Mouse (Mus musculus) retina, postnatal 1 day (tissue): ENCODE results near the gene Phka1.
"Not testable (repeated sequence)": the region's sequence is repeated elsewhere in the genome, so short reads cannot be mapped to it uniquely, and the experiment has no call there.

Experiments
- DNase-seq: peaks from one replicate; pipeline ENCODE4 v3.0.0-alpha.2; 2012

Phka1 gene

DNA sequence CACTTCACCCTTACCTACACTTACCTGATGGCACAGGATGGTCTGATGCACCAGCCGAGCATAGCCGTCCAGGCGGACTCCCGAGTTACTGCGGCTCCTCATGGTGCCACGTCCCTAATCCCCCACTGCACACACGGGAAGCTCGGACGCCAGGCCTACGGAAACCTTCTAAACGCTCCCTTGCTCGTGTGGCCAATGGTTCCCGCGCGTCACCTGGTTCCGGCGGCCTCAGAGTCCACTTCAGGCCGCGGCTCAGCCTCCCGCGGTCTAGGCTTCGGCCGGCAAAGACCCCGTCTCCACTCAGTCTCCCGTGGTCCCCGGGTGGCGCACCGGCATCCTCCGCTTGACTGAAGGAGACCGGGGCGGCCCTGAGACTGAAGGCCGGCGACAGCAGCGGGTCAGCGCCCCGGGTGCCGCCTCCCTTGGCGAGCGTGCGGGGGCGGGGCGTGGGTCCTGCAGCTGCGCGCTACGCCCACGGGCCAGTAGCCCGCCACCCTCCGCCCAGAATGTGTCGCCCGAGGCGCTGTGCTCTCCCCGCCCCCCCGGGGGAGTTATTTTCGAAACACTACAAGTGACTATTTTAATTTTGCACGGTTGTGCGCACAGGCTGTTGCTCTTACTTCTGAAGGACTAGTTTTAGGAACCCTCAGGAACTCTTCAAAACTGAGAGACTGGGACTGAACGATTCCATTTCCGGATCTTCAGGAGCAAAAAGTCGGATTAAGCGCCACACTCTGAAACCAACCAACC, at the start of gene Phka1:
Gene Phka1 (minus strand): TSS at position 424 of the 750 bp plus-strand sequence.
- DNase-seq = peak; percentile 79

DNA sequence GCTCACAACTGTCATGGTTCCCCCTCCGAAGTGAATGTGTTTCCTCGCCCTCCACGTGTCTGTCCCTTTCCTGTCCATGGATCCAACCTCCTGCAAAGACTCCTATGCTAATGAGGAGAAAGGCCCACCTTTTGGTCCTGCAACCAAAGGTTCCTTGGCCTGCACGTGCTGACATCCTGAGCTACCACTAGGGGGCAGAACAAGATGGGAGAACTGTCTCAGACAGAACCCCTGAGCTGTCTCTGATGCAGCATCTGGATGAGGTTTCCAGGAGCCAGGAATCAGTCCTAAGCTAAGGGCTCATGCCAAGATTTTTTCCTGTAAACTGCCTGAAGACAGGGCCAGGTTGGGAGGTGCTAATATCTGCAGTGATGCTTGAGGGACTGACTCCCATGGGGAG, 45.2 kb upstream of the Phka1 start:
- peak; percentile 32 for DNase-seq

DNA sequence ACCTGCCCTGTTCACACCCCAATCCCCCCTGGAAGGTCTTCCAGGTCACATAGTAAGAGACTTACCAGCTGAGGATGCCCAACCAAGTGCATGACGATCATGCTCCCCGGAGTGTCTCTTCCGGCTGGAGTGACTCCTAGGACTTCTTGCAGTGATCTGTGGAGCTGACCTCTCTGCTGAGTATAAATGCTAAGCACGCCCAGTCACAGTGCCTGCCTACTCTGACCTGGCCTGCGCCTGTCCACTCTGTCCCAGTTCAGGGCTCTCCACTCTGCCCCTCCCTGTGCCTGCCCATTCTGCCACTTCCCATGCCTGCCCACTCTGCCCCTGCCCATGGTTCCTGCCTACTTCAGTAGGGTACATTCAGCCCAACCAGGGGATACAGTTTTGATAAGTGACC, 42.8 kb upstream of the Phka1 start, which contains the start of gene Gm3880:
Gene Gm3880 (minus strand): TSS at position 101 of the 400 bp plus-strand sequence.
- DNase-seq = not testable (repeated sequence)

DNA sequence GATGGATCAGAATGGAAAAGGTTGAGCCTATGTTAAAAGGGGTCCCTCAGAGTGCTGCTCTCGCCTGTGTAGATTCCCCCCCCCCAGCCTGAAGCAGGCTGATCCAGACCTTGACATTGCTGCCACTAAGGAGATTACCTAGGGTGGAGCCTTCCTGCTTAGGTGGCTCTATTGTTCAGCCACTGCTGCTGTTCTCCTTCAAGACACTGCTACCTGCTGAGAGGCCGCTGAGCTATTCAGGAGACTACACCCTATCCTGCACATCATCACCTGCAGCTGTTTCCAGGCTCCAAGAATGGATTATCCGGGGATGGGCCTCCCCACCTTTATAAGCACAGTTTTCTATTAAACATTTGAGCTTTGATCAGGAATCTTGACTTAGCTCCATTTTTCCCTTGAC, 40.7 kb upstream of the Phka1 start:
- not testable (repeated sequence) for DNase-seq

DNA sequence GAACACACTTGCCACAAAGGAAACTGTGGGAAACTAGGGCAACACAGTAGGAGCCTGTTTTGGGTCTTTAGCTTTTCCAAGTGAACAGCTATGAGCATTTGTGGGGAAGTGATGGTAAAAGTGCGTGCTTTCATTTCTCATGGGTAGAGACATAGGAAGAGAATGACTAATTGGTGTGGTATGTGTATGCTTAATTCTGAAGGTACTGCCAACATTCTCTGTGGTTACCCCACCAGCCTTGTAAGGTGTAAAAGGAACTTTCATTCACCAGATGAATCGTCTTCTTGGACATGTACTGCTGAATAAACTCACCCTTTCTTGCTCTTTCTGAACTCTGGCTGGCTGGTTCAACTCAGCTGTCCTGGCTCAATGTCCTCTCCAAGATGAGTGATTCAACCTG, 22.6 kb upstream of the Phka1 start:
- no peak for DNase-seq

DNA sequence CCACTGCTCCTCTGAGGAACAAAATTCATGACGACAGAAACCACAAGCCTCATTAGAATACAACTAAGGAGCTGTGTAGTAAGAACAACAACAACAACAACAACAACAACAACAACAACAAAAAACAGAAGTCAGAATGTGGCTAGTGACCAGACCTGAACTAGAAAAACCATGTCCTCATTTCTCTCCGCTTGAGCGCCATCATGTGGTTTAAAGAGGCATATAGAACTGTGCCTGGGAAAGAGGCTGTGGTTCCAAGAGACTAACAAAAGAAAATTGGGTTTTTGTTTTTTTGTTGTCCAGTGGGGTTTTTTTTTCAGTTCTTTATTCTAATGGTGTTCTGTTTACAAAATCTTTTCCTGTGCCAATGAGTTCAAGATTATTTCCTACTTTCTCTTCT, 16.7 kb upstream of the Phka1 start:
- peak; percentile 22 for DNase-seq

DNA sequence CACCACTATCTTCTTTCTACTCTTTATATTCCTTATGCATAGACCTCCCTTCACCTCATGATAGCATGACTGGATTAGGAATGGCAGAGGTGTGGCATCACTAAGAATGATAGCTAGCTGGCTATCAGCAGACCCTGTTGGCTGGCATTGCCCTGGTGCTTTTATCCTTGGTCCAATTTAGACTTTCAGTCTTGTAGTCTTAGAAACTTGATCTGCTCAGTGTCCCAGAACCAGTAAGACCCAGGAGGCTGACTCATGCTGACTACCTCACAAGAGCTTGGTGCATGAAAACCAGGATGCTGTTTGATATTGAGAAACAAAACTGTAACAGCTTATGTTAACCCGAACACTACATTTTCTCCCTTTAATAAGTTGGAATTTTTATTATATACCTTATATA, 1.6 kb upstream of the Phka1 start:
- DNase-seq = no peak

DNA sequence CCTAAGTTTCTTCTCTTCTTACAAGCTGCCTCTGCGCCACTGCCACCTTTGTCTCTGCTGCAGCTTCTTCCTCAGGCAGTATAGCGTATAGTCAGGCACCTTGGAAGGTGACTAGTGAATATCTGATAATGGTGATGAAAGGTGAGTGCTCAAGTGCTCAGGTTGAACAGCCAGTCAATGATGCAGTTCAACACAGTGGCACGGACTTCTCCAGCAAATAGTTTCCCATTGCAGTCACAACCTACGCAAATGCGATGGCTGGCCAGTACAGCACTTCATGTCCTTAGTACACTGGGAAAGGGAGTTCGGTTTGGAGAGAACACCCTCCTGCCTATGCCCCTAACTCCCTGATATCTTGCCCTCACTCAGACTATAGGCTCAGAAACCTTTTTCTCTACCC, 1.1 kb upstream of the Phka1 start:
- no peak for DNase-seq

DNA sequence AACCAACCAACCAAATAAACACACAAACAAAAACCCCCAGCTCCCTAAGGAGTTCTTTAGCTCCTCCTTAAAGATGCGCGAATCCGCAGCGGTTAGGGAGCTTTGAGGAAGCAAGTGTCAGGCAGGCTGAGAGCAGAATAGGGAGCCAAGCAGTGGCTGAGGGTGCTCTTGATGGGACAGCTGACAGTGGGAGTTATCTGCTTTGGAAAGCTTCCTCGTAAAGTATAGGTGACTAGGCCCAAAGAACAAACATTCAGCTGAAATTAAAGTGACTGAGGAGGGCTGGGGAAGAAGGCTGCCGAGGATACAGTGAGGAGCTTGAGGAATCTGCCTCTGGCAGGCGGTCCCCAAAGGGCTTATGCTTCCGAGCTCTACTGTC, 516 bp upstream of the Phka1 start:
- no peak for DNase-seq

DNA sequence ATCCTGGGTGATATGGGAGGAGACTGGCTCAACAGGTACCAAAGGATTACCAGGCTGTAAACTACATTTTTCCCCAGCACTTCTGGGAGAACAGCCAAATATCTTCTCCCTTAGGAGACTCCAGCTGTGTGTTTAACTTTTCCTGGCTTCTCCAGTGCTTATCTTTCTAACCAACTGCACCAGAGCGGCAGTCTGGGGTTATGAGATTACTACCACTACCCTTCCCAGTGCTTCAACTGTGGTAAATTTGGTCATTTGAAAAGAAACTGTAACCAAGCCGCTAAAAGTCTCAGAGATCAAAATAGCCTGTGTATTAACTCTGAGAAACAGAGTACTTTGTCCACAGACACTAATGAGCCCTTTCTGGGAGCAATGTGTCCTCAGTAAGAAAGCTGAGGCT, 42.8 kb downstream of the Phka1 start:
- DNase-seq = no peak

DNA sequence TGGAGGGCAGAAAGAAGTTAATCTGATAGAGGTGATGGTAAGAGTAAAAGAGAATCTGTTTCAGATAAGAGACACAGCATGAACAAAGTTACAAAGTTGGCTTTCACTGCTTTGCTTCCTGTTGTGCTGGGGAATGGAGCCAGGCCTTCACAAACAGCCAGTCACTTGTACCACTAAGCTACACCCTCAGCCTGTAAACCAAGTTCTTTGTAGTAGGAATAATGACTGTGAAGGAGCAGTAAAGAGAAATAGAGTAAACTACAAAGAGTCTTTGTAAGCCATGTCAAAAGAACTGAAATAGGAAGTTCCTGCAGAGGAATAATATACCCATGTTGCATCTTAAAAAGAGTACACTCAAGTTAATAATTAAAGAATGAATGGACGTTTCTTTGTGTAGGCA, 55.5 kb downstream of the Phka1 start:
- DNase-seq = no peak

DNA sequence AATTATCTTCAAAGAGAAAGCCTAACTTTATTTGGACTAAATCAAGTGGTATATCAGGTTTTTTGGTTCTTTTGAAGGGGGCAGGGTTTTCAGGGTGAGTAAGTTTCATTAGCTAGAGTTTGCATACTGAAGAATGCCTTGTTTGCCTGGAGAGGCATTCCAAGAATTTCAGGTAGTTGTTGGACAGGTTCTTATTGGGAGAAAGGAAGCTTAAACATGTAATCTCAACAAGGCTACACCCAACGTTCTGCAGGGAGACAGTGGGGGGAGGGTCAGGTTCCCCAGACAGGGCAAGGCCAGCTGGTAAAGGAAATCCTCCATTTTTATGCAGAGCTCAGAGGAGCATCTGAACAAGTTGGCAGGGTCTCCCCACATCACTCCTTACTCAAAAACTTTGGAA, 72.9 kb downstream of the Phka1 start:
- DNase-seq = no peak

DNA sequence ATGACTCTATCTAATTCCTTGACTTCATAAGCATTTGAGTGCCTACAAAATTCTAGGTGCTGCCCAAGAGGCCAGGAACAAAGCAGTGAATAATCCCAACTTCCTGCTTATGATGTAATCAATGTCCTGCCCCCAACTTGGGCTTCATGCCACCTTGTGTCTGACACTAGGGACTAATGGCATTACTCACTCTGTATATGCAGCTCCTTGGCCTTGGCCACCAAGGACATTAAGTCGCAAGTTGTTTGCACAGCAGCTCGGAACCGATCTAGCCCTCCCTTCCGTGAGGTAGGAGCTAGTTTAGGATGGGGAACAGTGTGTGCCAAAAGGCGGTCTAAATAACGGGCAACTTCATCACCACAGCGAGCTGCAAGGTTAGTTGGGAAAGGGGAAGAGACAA, 87.1 kb downstream of the Phka1 start:
- DNase-seq = no peak

DNA sequence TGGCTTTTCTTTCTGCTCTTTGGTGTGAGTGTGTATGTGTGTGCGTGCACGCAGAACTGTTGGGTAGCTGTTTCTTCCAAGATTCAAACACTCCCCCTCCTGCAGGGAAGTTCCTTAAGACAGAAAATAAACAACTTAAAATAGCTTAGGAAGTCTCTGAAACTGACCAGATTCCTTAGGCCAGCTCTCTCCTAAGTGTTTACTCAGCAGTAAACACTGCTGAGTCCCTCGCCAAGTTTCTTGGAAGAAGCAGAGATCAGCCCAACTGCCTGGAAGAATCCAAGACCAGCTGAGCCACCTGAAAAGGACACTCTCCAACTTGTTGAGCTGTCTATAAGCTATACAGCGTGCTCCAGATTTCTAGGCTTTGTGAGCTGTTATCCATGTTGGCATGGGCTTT, 134.8 kb downstream of the Phka1 start:
- no peak for DNase-seq

DNA sequence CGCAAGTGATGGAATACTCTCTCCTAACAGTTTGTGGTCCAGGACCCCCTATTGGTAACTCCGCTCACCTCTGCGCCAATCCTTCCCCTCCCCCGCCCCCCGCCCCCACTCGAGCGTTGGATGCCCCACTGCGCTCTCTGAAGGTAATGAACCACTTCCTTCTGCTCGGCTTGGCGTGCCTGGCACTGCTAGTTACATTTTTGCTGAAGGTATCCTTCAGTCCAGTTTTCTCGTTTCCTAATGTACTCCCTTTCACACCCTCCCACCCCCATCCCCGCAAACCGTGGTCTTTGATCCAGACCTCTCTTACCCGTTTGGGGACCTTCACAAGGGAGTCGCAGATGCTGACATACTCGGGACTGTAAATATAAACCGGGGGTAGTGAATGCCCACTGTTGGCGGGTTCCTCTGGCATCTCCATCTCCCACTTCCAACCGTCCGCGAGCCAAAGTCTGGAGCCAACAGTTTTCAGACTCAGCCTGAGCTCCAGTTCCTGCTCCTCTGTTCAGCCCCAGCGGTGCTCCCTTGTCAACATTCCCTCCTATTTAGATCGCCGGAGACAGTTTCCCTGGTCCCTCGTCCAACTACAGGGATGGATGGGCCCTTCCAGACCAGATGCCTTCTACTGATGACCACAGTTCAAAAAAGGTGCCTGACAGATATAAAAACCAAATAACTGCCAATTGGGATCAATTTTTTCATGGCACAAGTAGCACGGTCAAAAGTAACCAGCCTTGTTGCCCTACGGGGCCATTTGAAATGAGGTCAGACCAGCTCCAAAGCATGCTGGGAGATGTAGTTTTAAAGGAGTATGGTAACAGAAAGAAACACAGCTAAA, 139.2 kb downstream of the Phka1 start, which contains the start of gene Hdac8:
Gene Hdac8 (minus strand): TSS at position 716 of the 838 bp plus-strand sequence.
- peak; percentile 76 for DNase-seq

DNA sequence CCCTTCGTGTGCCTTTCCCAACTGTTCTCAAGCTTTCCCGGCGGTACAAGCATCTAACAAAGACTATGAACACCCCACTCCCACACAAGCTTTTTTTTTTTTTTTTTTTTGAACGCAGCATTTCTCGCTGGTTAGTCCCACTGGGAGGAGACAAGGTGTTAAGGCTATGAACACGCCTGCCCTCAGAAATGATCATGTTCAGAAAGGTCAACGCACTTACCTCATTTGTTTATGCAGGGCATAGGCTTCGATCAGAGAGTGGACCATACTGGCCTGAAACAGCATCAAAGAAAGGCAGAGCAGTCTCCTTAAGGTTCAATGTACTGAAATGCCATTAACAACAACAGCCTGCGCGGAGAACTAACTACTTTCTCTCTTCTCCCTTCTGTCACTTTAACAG, 139.9 kb downstream of the Phka1 start:
- DNase-seq = no peak

DNA sequence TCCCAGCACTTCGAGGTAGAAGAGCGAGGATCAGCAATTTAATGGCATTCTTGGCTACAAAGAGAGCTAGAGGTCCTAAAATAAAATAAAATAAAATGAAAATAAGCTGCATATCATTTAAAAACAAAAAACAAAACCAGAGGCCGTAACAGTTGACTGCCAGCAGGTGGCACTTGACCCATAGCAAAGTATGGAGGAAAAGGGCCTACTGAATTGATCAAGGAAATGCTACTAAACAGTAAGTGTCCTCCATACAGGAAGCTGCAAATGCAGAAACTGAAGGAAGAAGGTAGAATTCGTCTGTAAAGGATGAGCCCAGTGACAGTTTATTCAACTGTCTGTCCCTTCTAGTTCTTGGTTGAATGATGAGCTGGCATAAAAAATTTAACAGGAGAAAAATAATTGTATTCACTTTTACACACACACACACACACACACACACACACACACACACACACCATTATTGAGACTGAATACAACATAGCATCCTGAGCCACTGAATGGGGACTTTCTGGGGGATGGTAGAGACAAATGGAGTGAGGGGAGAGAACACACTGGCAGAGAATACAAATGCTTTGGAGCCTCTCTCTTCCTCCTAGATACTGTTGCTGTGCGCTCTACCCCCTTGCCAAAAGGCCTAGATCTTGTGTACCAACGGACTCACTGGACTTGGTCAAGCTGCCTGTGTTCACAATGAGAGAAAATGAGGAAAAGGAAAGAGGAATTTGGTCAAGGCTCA, 149.9 kb downstream of the Phka1 start:
- peak; percentile 19 for DNase-seq

DNA sequence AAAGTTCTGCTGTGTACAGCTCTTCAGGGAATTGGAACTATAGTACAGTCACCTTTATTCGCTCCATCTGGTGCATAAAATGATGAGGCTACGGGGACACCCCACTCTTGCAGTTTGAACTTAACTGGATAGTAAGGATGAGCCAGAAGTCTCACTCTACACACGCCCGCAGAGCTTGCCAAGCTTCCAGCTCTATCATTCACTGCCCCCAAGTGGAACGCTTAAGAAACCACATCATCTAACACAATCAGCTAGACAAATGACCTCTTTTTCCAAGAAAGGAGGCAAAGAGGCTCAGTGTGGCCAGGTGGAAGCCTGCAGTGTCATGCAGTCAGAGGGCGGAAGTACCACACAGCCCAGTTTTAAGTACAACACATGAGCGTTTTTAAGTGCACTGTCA, 158.5 kb downstream of the Phka1 start:
- DNase-seq = no peak

DNA sequence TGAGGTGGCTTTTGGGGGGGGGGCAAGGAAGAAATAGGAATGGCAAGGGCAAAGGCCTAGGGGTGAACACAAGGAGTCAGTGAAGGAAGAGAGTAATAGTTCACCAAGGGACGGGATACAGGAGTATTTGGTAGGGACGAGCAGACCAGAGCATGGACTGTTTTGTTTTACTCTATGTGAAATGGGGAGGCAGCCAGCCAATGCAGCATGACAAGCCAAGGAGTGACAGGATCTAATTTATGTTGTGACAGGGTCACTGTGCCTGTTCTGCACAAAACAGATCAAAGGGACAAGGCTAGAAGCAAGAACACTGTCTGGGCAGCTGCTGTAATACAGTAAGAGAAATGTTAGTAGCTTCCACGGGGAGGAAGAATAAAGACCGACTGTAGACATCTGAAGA, 164.4 kb downstream of the Phka1 start:
- DNase-seq = no peak

DNA sequence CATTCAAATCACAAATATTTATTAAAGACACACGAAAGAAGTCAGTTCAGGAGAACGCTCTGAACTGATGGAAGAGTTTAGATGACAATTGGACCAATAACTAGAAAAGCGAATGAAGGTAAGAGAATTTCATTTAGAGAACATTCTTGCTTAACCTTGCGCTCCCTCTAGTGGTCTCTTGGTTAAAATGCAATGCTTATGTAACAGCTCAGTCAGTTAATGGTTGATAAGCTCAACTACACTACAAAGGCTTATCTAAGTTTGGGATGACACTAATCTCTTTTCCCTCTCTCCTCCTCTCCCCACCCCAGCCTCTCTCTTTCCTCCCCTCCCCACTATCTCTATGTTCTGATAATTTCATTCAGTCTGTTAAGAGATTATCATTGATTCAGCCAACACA, 165.1 kb downstream of the Phka1 start:
- peak; percentile 69 for DNase-seq

DNA sequence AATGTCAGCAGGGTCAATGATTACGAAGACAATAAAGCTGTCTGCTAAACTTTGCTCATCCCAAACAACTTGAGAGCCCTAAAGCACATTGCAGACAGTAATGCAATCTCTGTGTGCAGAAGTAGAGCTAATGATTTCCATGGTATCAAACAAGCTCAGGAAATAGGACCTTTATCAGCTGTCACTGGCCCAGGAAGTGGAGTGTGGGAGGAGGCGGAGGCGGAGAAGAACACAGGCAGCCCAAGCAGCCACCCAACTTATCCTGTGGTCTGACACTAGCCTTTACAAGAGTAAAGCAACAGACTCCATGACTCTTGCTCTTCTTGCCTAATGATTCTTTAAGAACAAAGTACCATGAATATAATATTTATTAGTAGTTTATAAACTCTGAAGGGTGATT, 165.6 kb downstream of the Phka1 start:
- no peak for DNase-seq

DNA sequence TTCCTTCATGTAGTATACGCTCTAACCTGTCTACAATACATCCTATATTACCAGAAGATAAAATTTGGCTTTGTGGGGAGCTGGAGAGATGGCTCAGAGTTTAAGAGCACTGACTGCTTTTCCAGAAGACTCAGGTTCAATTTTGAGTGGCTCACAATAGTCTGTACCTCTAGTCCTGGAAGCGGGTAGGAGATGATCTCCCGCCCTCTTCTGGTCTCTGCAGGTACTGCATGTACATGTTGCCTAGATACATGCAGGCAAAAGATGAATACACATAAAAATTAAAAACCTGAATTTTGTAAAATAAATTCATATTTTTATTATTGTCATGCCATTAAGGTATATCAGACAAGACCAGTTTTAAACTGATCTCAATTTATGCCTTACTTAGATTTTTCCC, 167.3 kb downstream of the Phka1 start:
- DNase-seq = peak; percentile 65

DNA sequence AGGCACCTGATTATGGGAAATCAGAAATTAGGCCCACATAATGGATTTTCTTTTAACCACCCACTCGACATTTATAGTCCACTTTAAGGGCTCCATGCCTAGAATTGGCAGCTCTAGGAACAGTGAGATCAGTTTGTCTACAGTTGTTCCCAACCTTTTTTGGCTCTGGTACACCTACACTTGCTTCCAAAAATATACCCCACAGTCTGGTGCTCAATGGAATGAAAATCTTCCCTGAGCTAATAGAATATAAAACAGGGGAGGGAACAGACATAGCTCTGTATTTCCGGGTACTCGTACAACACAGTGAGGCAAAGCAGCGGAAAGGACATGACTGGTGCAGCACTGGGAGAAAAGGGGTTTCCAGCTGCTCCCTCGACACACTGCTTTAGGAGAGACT, 168.5 kb downstream of the Phka1 start:
- DNase-seq = no peak
